Comparison of ENCODE assay signal across 25 mouse cellular contexts in genomic region chr3:106558271-106558670, GRCm38 (mm10). TPM values are rescaled to one million over a fixed set of nuclear protein-coding genes. Genes with fewer than 3 reads are reported as not detected.
DNase-seq lines count a peak whose midpoint lies in the region; ATAC-seq and TF ChIP-seq lines count a peak whose summit lies in the region.
"Had no signal": no experiment of that assay in that cellular context is flagged by ENCODE, and none has a peak within 500 bp of the region (broad histone marks: within the 10 kb centered on the region; RNA-seq: fewer than 3 reads in every experiment).

No protein-coding gene starts in this region.

- H3K79me2 ChIP-seq in liver, adult 2 months (ENCODE audit: control insufficient read depth, insufficient read depth, low read length): peaks cover 5% of the 10 kb centered on the region; the same call in 1 of the 2 replicates
- H3K79me2 ChIP-seq in macrophage (ENCODE audit: inconsistent target): peaks cover 67% of the 10 kb centered on the region

- H3K9me3 ChIP-seq in liver, embryonic 12.5 days (replicated peaks): no peaks in the 10 kb centered on the region
- H3K9me3 ChIP-seq: embryonic facial prominence, embryonic 10.5 days; embryonic facial prominence, embryonic 12.5 days; forebrain, embryonic 12.5 days; G1E had no signal

- no peak overlapping the region for H3K9ac ChIP-seq in liver, adult 2 months (ENCODE audit: low read depth, low read length)
- H3K9ac ChIP-seq in liver, embryonic 12.5 days: no peak overlapping the region
- H3K9ac ChIP-seq: embryonic facial prominence, embryonic 12.5 days; forebrain, embryonic 12.5 days had no signal

- peaks cover 48% of the 10 kb centered on the region for H3K36me3 ChIP-seq in liver, adult 2 months (ENCODE audit: control insufficient read depth, insufficient read depth, low read length)
- H3K36me3 ChIP-seq in liver, embryonic 12.5 days: peaks cover 40% of the 10 kb centered on the region
- H3K36me3 ChIP-seq in macrophage (ENCODE audit: inconsistent target): peaks cover 30% of the 10 kb centered on the region; the same call in 1 of the 2 replicates

- no peak overlapping the region for H3K4me2 ChIP-seq in liver, embryonic 12.5 days
- H3K4me2 ChIP-seq: embryonic facial prominence, embryonic 12.5 days; forebrain, embryonic 12.5 days had no signal

- H3K27me3 ChIP-seq in liver, adult 2 months (ENCODE audit: control insufficient read depth, insufficient read depth, low read length): no peaks in the 10 kb centered on the region
- no peaks in the 10 kb centered on the region for H3K27me3 ChIP-seq in liver, embryonic 12.5 days (replicated peaks)
- H3K27me3 ChIP-seq: CH12.LX; embryonic facial prominence, embryonic 12.5 days; forebrain, embryonic 12.5 days; Patski had no signal

- H3K4me3 ChIP-seq in liver, adult 2 months (ENCODE audit: insufficient read depth, low read depth, low read length): no peak overlapping the region
- H3K4me3 ChIP-seq in liver, embryonic 12.5 days: no peak overlapping the region
- H3K4me3 ChIP-seq in bone marrow macrophage, adult 2 months (ENCODE audit: insufficient read depth, low read length): no peak overlapping the region
- no peak overlapping the region for H3K4me3 ChIP-seq in macrophage (ENCODE audit: inconsistent target)
- H3K4me3 ChIP-seq: embryonic facial prominence, embryonic 10.5 days; embryonic facial prominence, embryonic 12.5 days; forebrain, embryonic 12.5 days had no signal

- no peak for TF ChIP-seq CTCF in liver, adult 2 months (IDR thresholded peaks at IDR 0.05; ENCODE audit: low read depth, low read length)
- no peak for TF ChIP-seq CTCF in bone marrow macrophage, adult 2 months (IDR thresholded peaks at IDR 0.05; ENCODE audit: low read depth, low read length)

- TF ChIP-seq POLR2A in liver, adult 2 months (IDR thresholded peaks at IDR 0.05; ENCODE audit: extremely low read depth, insufficient read depth, low read length): no peak
- no peak for TF ChIP-seq POLR2A in bone marrow macrophage, adult 2 months (IDR thresholded peaks at IDR 0.05; ENCODE audit: borderline replicate concordance, low read depth, low read length)

- no peak overlapping the region for H3K27ac ChIP-seq in liver, adult 2 months (replicated peaks; ENCODE audit: insufficient read depth, low read depth, low read length)
- no peak overlapping the region for H3K27ac ChIP-seq in liver, embryonic 12.5 days
- peak overlapping the region; percentile 59 for H3K27ac ChIP-seq in bone marrow macrophage, adult 2 months (ENCODE audit: insufficient read depth, low read depth, low read length)
- H3K27ac ChIP-seq in macrophage: peak overlapping the region; percentile 71
- H3K27ac ChIP-seq: embryonic facial prominence, embryonic 10.5 days; embryonic facial prominence, embryonic 12.5 days; forebrain, embryonic 12.5 days had no signal

- peak; percentile 37 for DNase-seq in liver, adult 2 months (ENCODE audit: extremely low read depth, low read depth, low spot score)
- DNase-seq in urinary bladder, postnatal 36 days (ENCODE audit: low spot score in 2 of 2): no peak
- DNase-seq: adrenal gland, adult 8-10 months; adrenal gland, postnatal 25 days; B cell, adult 2 months; cerebellum, adult 11-12 months; cerebellum, adult 2 months; cerebellum, adult 9-10 months; cerebellum, postnatal 10 days; cerebellum, postnatal 25 days had no signal

- ATAC-seq in liver, embryonic 12.5 days: no peak
- peak; percentile 46; the same call in 1 of the 2 replicates for ATAC-seq in megakaryocyte progenitor cell, adult 5-6 weeks (replicated peaks; ENCODE audit: poor library complexity)
- ATAC-seq in monocyte, adult 5-6 weeks (replicated peaks; ENCODE audit: insufficient number of reproducible peaks, low FRiP score, low TSS enrichment, poor library complexity, severe bottlenecking): no peak
- ATAC-seq: activated CD4-positive, CD25-positive, alpha-beta regulatory T cell, adult 4 months; CD4-positive, CD25-positive, alpha-beta regulatory T cell, adult 4 months; forebrain, embryonic 14.5 days; forebrain, embryonic 16.5 days; Patski had no signal

- H3K4me1 ChIP-seq in liver, adult 2 months (ENCODE audit: control insufficient read depth, insufficient read depth, low read length): peaks cover 3% of the 10 kb centered on the region; the same call in 1 of the 2 replicates
- H3K4me1 ChIP-seq in liver, embryonic 12.5 days: peaks cover 15% of the 10 kb centered on the region; the same call in 1 of the 2 replicates
- H3K4me1 ChIP-seq in bone marrow macrophage, adult 2 months (ENCODE audit: control insufficient read depth, insufficient read depth, low read length): peaks cover 34% of the 10 kb centered on the region
- H3K4me1 ChIP-seq: embryonic facial prominence, embryonic 10.5 days; embryonic facial prominence, embryonic 12.5 days; forebrain, embryonic 12.5 days had no signal

RNA-seq across cellular contexts. Expression of gene Cept1, which starts 10.7 kb away (rescaled TPM):
- 105 and 108 TPM in 2 replicates for total RNA-seq in liver, adult 2 months (2014; rRNA removed)
- polyA plus RNA-seq in liver, adult 2 months (2012; rRNA removed): 32.9 and 33.2 TPM in 2 replicates
- 23.2 and 31.3 TPM in 2 replicates for polyA plus RNA-seq in liver, embryonic 12.5 days (2016; fragmentation: Nextera tagmentation; extraction: Ambion mirVana)
- polyA plus RNA-seq in bone marrow macrophage, adult 2 months (2012; ENCODE audit: insufficient read depth, insufficient read length, missing spikeins): 116 and 119 TPM in 2 replicates
- 100 to 1,000 TPM in 20 of 26 experiments, 10 to 100 TPM in 6; 39.3 to 455 (median 247) TPM for total RNA-seq in macrophage (2018; cell fraction: chromatin; rRNA removed)
- total RNA-seq in macrophage (2018; cell fraction: cytosol; rRNA removed): 100 to 1,000 TPM in 23 of 26 experiments, 10 to 100 TPM in 3; 85.5 to 266 (median 152) TPM
- total RNA-seq in macrophage (2018; cell fraction: nucleus; rRNA removed): 100 to 1,000 TPM; 107 to 448 (median 341) TPM
- 73.6 to 155 TPM (median 154 TPM) in 3 replicates for polyA plus RNA-seq in macrophage (2018)
- 44.5 and 51.7 TPM in 2 replicates for total RNA-seq in megakaryocyte progenitor cell, adult 5-6 weeks (2015)
- 95.2 and 100 TPM in 2 replicates for total RNA-seq in megakaryocyte progenitor cell, adult 5-6 weeks (2017)
- 149 to 192 TPM (median 150 TPM) in 3 replicates for total RNA-seq in monocyte, adult 5-6 weeks (2017)

RNA-seq across cellular contexts. Expression of gene Dram2, which starts 10.7 kb away (rescaled TPM):
- total RNA-seq in liver, adult 2 months (2014; rRNA removed): 116 and 144 TPM in 2 replicates
- 47.0 and 48.6 TPM in 2 replicates for polyA plus RNA-seq in liver, adult 2 months (2012; rRNA removed)
- polyA plus RNA-seq in liver, embryonic 12.5 days (2016; fragmentation: Nextera tagmentation; extraction: Ambion mirVana): 23.9 and 24.9 TPM in 2 replicates
- 173 and 175 TPM in 2 replicates for polyA plus RNA-seq in bone marrow macrophage, adult 2 months (2012; ENCODE audit: insufficient read depth, insufficient read length, missing spikeins)
- total RNA-seq in macrophage (2018; cell fraction: chromatin; rRNA removed): 100 to 1,000 TPM in 20 of 26 experiments, 10 to 100 TPM in 6; 37.1 to 283 (median 171) TPM
- 100 to 1,000 TPM; 192 to 356 (median 270) TPM for total RNA-seq in macrophage (2018; cell fraction: cytosol; rRNA removed)
- 100 to 1,000 TPM in 24 of 26 experiments, 10 to 100 TPM in 2; 86.2 to 326 (median 213) TPM for total RNA-seq in macrophage (2018; cell fraction: nucleus; rRNA removed)
- 145 to 281 TPM (median 211 TPM) in 3 replicates for polyA plus RNA-seq in macrophage (2018)
- 36.7 and 37.4 TPM in 2 replicates for total RNA-seq in megakaryocyte progenitor cell, adult 5-6 weeks (2015)
- 16.9 and 24.1 TPM in 2 replicates for total RNA-seq in megakaryocyte progenitor cell, adult 5-6 weeks (2017)
- total RNA-seq in monocyte, adult 5-6 weeks (2017): 95.3 to 127 TPM (median 113 TPM) in 3 replicates

Comparison
In these comparisons a context has a peak if more than half of its experiments do, and no peak if none do; other contexts are left out.
1. H3K27ac ChIP-seq: peak in bone marrow macrophage, adult 2 months (single experiment) and macrophage (single experiment); none in liver, adult 2 months (single experiment) and liver, embryonic 12.5 days (single experiment).